In genomic region chr2:154412018-154412666, GRCm38 (mm10) we compare ENCODE assay signal across 9 mouse cellular contexts. TPM values are rescaled to one million over a fixed set of nuclear protein-coding genes. Genes with fewer than 3 reads are reported as not detected.
DNase-seq lines count a peak whose midpoint lies in the region; ATAC-seq and TF ChIP-seq lines count a peak whose summit lies in the region.
"Had no signal": no experiment of that assay in that cellular context is flagged by ENCODE, and none has a peak within 500 bp of the region (broad histone marks: within the 10 kb centered on the region; RNA-seq: fewer than 3 reads in every experiment).

No protein-coding gene starts in this region.

- H3K9me3 ChIP-seq in forebrain, postnatal 0 days (ENCODE audit: low read length): no peaks in the 10 kb centered on the region
- no peaks in the 10 kb centered on the region for H3K9me3 ChIP-seq in forebrain, embryonic 10.5 days
- H3K9me3 ChIP-seq in limb, embryonic 11.5 days (ENCODE audit: control insufficient read depth, low read length): no peaks in the 10 kb centered on the region
- H3K9me3 ChIP-seq in limb, embryonic 10.5 days (replicated peaks): no peaks in the 10 kb centered on the region
- peaks cover 8% of the 10 kb centered on the region; the same call in 1 of the 2 replicates for H3K9me3 ChIP-seq in G1E (replicated peaks)
- H3K9me3 ChIP-seq: heart, embryonic 13.5 days had no signal

- peak; percentile 85 for DNase-seq in forebrain, postnatal 0 days
- DNase-seq in forebrain, embryonic 10.5 days (ENCODE audit: extremely low spot score, low spot score): no peak
- peak; percentile 54 for DNase-seq in limb, embryonic 11.5 days (ENCODE audit: low spot score)
- DNase-seq in limb, embryonic 10.5 days (ENCODE audit: low spot score): no peak
- DNase-seq in G1E (ENCODE audit: low spot score): peak; percentile 15
- DNase-seq in embryo, embryonic 10.5 days (ENCODE audit: low spot score): peak; percentile 79
- peak; percentile 43 for DNase-seq in mesoderm, embryonic 11.5 days (ENCODE audit: low read depth, low spot score)
- DNase-seq in testis, postnatal 10 days (ENCODE audit: low spot score): no peak

- 66% methylated on average over 7 of the region's 7 CpGs for WGBS in forebrain, postnatal 0 days
- 68% methylated on average over 7 of the region's 7 CpGs for WGBS in forebrain, embryonic 10.5 days
- WGBS in limb, embryonic 11.5 days: 70% methylated on average over 7 of the region's 7 CpGs
- 67% methylated on average over 7 of the region's 7 CpGs for WGBS in limb, embryonic 10.5 days

- H3K9ac ChIP-seq in forebrain, postnatal 0 days: no peak overlapping the region
- H3K9ac ChIP-seq in limb, embryonic 11.5 days (ENCODE audit: low read length): no peak overlapping the region
- H3K9ac ChIP-seq: heart, embryonic 13.5 days had no signal

- H3K4me1 ChIP-seq in forebrain, postnatal 0 days (ENCODE audit: insufficient read depth): peaks cover 2% of the 10 kb centered on the region; the same call in 1 of the 2 replicates
- H3K4me1 ChIP-seq in forebrain, embryonic 10.5 days: peaks cover 13% of the 10 kb centered on the region
- H3K4me1 ChIP-seq in limb, embryonic 11.5 days (ENCODE audit: control insufficient read depth, insufficient read depth, low read length): no peaks in the 10 kb centered on the region
- H3K4me1 ChIP-seq in limb, embryonic 10.5 days: peaks cover 12% of the 10 kb centered on the region
- peaks cover 17% of the 10 kb centered on the region for H3K4me1 ChIP-seq in G1E (ENCODE audit: insufficient read depth, low read depth, low read length)

- TF ChIP-seq CTCF in forebrain, postnatal 0 days (IDR thresholded peaks at IDR 0.05; ENCODE audit: low read depth): peak; percentile 75
- TF ChIP-seq CTCF in G1E (IDR thresholded peaks at IDR 0.05; ENCODE audit: low read depth, low read length): no peak

- no peak overlapping the region for H3K4me2 ChIP-seq in forebrain, postnatal 0 days (ENCODE audit: low read depth)
- no peak overlapping the region for H3K4me2 ChIP-seq in limb, embryonic 11.5 days (ENCODE audit: low read depth, severe bottlenecking)
- H3K4me2 ChIP-seq: heart, embryonic 13.5 days had no signal

- H3K4me3 ChIP-seq in forebrain, postnatal 0 days (ENCODE audit: low read depth, low read length): no peak overlapping the region
- no peak overlapping the region for H3K4me3 ChIP-seq in forebrain, embryonic 10.5 days
- H3K4me3 ChIP-seq in limb, embryonic 11.5 days (ENCODE audit: low read depth, low read length): no peak overlapping the region
- no peak overlapping the region for H3K4me3 ChIP-seq in limb, embryonic 10.5 days
- no peak overlapping the region for H3K4me3 ChIP-seq in G1E (ENCODE audit: low read depth, low read length)
- H3K4me3 ChIP-seq: heart, embryonic 13.5 days had no signal

- peak; percentile 42; the same call in 1 of the 2 replicates for ATAC-seq in forebrain, postnatal 0 days
- no peak for ATAC-seq in limb, embryonic 11.5 days (ENCODE audit: insufficient number of reproducible peaks, low FRiP score, low TSS enrichment, low read depth)
- ATAC-seq in G1E (ENCODE audit: extremely low read depth, insufficient number of reproducible peaks, low FRiP score, poor library complexity, severe bottlenecking): no peak

- no peak overlapping the region for H3K27ac ChIP-seq in forebrain, postnatal 0 days (ENCODE audit: low read depth, low read length)
- no peak overlapping the region for H3K27ac ChIP-seq in forebrain, embryonic 10.5 days
- no peak overlapping the region for H3K27ac ChIP-seq in limb, embryonic 11.5 days (replicated peaks; ENCODE audit: low read depth, low read length)
- no peak overlapping the region for H3K27ac ChIP-seq in limb, embryonic 10.5 days
- H3K27ac ChIP-seq: heart, embryonic 13.5 days had no signal

- H3K27me3 ChIP-seq in forebrain, postnatal 0 days (ENCODE audit: insufficient read depth, low read length): no peaks in the 10 kb centered on the region
- H3K27me3 ChIP-seq in forebrain, embryonic 10.5 days (ENCODE audit: poor library complexity, severe bottlenecking): peaks cover 36% of the 10 kb centered on the region
- peaks cover 4% of the 10 kb centered on the region for H3K27me3 ChIP-seq in limb, embryonic 11.5 days (ENCODE audit: control insufficient read depth, insufficient read depth, low read length)
- H3K27me3 ChIP-seq in limb, embryonic 10.5 days (ENCODE audit: low read depth, poor library complexity, severe bottlenecking): peaks cover 33% of the 10 kb centered on the region
- H3K27me3 ChIP-seq in G1E (ENCODE audit: insufficient read depth, low read length): peaks cover 25% of the 10 kb centered on the region
- H3K27me3 ChIP-seq: heart, embryonic 13.5 days had no signal

- no peaks in the 10 kb centered on the region for H3K36me3 ChIP-seq in forebrain, postnatal 0 days (ENCODE audit: insufficient read depth)
- no peaks in the 10 kb centered on the region for H3K36me3 ChIP-seq in forebrain, embryonic 10.5 days (replicated peaks)
- no peaks in the 10 kb centered on the region for H3K36me3 ChIP-seq in limb, embryonic 11.5 days (ENCODE audit: control insufficient read depth, insufficient read depth, low read length)
- H3K36me3 ChIP-seq in limb, embryonic 10.5 days: no peaks in the 10 kb centered on the region
- no peaks in the 10 kb centered on the region for H3K36me3 ChIP-seq in G1E (replicated peaks)
- H3K36me3 ChIP-seq: heart, embryonic 13.5 days had no signal

RNA-seq across cellular contexts. Expression of gene Snta1, which starts 4.2 kb away (rescaled TPM):
- total RNA-seq in forebrain, postnatal 0 days (2014; rRNA removed): 23.0 and 25.3 TPM in 2 replicates
- 14.8 and 15.8 TPM in 2 replicates for polyA plus RNA-seq in forebrain, postnatal 0 days (2015; fragmentation: Nextera tagmentation; extraction: Ambion mirVana)
- polyA plus RNA-seq in forebrain, embryonic 10.5 days (2016; fragmentation: Nextera tagmentation; extraction: Ambion mirVana): 2.5 TPM in 2 replicates
- polyA plus RNA-seq in limb, embryonic 11.5 days (2014; fragmentation: Nextera tagmentation; extraction: Ambion mirVana): 1.7 and 2.2 TPM in 2 replicates
- 2.8 and 3.2 TPM in 2 replicates for polyA plus RNA-seq in limb, embryonic 10.5 days (2016; fragmentation: Nextera tagmentation; extraction: Ambion mirVana)
- total RNA-seq in G1E (2014; fragmentation: Nextera tagmentation) (not detected in 2 replicates), G1E (2017) (not detected in 2 replicates)
- polyA plus RNA-seq in G1E (2012): not detected in 2 replicates

RNA-seq across cellular contexts. Expression of gene Cbfa2t2, which starts 24.1 kb away (rescaled TPM):
- 32.5 and 41.8 TPM in 2 replicates for total RNA-seq in forebrain, postnatal 0 days (2014; rRNA removed)
- polyA plus RNA-seq in forebrain, postnatal 0 days (2015; fragmentation: Nextera tagmentation; extraction: Ambion mirVana): 22.1 and 31.9 TPM in 2 replicates
- polyA plus RNA-seq in forebrain, embryonic 10.5 days (2016; fragmentation: Nextera tagmentation; extraction: Ambion mirVana): 57.4 and 59.3 TPM in 2 replicates
- 44.1 and 52.7 TPM in 2 replicates for polyA plus RNA-seq in limb, embryonic 11.5 days (2014; fragmentation: Nextera tagmentation; extraction: Ambion mirVana)
- 54.0 and 59.2 TPM in 2 replicates for polyA plus RNA-seq in limb, embryonic 10.5 days (2016; fragmentation: Nextera tagmentation; extraction: Ambion mirVana)
- 29.8 and 34.6 TPM in 2 replicates for total RNA-seq in G1E (2014; fragmentation: Nextera tagmentation)
- total RNA-seq in G1E (2017): 13.4 and 13.7 TPM in 2 replicates
- polyA plus RNA-seq in G1E (2012): 7.3 and 7.8 TPM in 2 replicates

RNA-seq across cellular contexts. Expression of gene Cdk5rap1, which starts 39.3 kb away (rescaled TPM):
- 14.3 and 14.7 TPM in 2 replicates for total RNA-seq in forebrain, postnatal 0 days (2014; rRNA removed)
- 6.3 and 10.4 TPM in 2 replicates for polyA plus RNA-seq in forebrain, postnatal 0 days (2015; fragmentation: Nextera tagmentation; extraction: Ambion mirVana)
- 13.0 and 14.9 TPM in 2 replicates for polyA plus RNA-seq in forebrain, embryonic 10.5 days (2016; fragmentation: Nextera tagmentation; extraction: Ambion mirVana)
- polyA plus RNA-seq in limb, embryonic 11.5 days (2014; fragmentation: Nextera tagmentation; extraction: Ambion mirVana): 19.8 and 20.3 TPM in 2 replicates
- 15.6 and 20.6 TPM in 2 replicates for polyA plus RNA-seq in limb, embryonic 10.5 days (2016; fragmentation: Nextera tagmentation; extraction: Ambion mirVana)
- total RNA-seq in G1E (2014; fragmentation: Nextera tagmentation): 20.0 and 24.8 TPM in 2 replicates
- 21.7 and 21.8 TPM in 2 replicates for total RNA-seq in G1E (2017)
- 0.81 and 1.2 TPM in 2 replicates for polyA plus RNA-seq in G1E (2012)

Comparison
In these comparisons a context has a peak if more than half of its experiments do, and no peak if none do; other contexts are left out.
1. DNase-seq: peak in forebrain, postnatal 0 days (single experiment), limb, embryonic 11.5 days (single experiment), G1E (single experiment), embryo, embryonic 10.5 days (single experiment) and mesoderm, embryonic 11.5 days (single experiment); none in forebrain, embryonic 10.5 days (single experiment), limb, embryonic 10.5 days (single experiment) and testis, postnatal 10 days (single experiment).